Mouse (Mus musculus) hindbrain, embryonic 10.5 days (tissue): ENCODE measurements around the gene Nop10. TPM values are rescaled to one million over a fixed set of nuclear protein-coding genes. Genes with fewer than 3 reads are reported as not detected.

ENCODE experiments used
- DNase-seq: peaks from one replicate; pipeline ENCODE4 v3.0.0-alpha.2; 2017; ENCODE audit warnings: low spot score
- H3K27ac ChIP-seq: fragments of 300-500 bp; sonication (generic); 2 replicates; pipeline ENCODE4 v1.5.1; 2016; ENCODE audit warnings: mild to moderate bottlenecking, moderate library complexity
- H3K27me3 ChIP-seq: fragments of 300-500 bp; sonication (generic); 2 replicates; pipeline ENCODE4 v1.6.1; 2016; ENCODE audit warnings: mild to moderate bottlenecking; ENCODE audit not compliant: poor library complexity, insufficient read depth, severe bottlenecking
- H3K36me3 ChIP-seq: fragments of 300-500 bp; sonication (generic); 2 replicates; pipeline ENCODE4 v1.6.1; 2016; ENCODE audit warnings: mild to moderate bottlenecking, moderate library complexity
- H3K4me1 ChIP-seq: fragments of 300-500 bp; sonication (generic); replicated peaks from 2 replicates; pipeline ENCODE4 v1.6.1; 2016; ENCODE audit warnings: mild to moderate bottlenecking
- H3K4me3 ChIP-seq: fragments of 300-500 bp; sonication (generic); 2 replicates; pipeline ENCODE4 v1.5.1; 2016; ENCODE audit warnings: mild to moderate bottlenecking, moderate library complexity
- H3K9me3 ChIP-seq: fragments of 300-500 bp; sonication (generic); 2 replicates; pipeline ENCODE4 v1.6.1; 2016; ENCODE audit warnings: mild to moderate bottlenecking, moderate library complexity
- WGBS: fragments of 180-500 bp; shearing (Covaris S2); methylation state at CpG from one replicate; pipeline ENCODE4 v1.1.7; 2016; 5-methylcytosine and 5-hydroxymethylcytosine counted together
- polyA plus RNA-seq: library from polyadenylated mRNA; unstranded; fragments of >200 nt; fragmentation: Nextera tagmentation; extraction: Ambion mirVana; gene quantifications from 2 replicates; pipeline ENCODE4 v1.2.1, GENCODE M21; 2016

Nop10 gene
- polyA plus RNA-seq, result 178 and 208 TPM in 2 replicates

DNA sequence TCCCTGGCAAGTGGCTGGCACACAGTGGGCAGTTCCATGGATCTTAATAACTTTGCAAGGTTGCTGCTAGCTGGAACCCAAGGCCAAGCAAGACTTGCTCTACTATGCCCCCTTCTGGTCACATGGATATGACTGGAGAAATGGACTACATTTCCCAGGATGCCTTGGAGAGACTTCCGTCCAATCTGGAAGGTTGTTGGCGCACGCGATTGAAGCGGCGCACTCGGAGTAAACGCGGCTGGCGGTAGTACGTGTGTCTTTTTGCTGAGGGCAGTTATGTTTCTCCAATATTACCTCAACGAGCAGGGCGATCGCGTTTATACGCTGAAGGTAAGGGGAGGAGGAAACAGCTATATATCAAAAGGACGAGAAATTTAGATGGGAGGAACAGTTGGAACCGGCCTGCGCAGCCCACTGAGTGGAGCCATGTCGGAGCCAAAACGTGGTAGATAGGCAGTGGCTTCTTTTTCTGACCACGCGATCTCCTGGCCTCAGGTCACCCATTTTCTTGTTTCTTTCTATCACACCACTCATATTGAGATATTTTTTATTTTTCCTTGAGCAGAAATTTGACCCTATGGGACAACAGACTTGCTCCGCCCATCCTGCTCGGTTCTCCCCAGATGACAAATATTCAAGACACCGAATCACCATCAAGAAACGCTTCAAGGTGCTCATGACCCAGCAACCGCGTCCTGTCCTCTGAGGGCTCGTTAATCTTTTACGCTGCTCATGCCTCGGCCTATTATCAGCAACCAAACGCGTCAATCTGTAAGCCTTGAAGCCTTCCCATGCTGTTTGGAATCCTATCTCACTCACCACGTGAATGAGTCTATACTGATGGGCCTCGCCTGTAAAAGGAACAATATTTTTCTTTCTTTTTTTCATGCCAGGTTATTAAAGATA is at the start of gene Nop10:
Gene Nop10 (plus strand): TSS at position 179 of the 906 bp plus-strand sequence.
- H3K4me1 ChIP-seq, result peaks cover 29% of the 10 kb centered on the region
- no peaks in the 10 kb centered on the region for H3K27me3 ChIP-seq
- no peaks in the 10 kb centered on the region for H3K36me3 ChIP-seq
- under 1% methylated on average over 36 of the region's 36 CpGs for WGBS
- peak within 1 kb of the TSS; percentile 88 for H3K27ac ChIP-seq
- peak within 1 kb of the TSS; percentile 68 for H3K4me3 ChIP-seq
- DNase-seq, result peak; percentile 84
- no peaks in the 10 kb centered on the region for H3K9me3 ChIP-seq

DNA sequence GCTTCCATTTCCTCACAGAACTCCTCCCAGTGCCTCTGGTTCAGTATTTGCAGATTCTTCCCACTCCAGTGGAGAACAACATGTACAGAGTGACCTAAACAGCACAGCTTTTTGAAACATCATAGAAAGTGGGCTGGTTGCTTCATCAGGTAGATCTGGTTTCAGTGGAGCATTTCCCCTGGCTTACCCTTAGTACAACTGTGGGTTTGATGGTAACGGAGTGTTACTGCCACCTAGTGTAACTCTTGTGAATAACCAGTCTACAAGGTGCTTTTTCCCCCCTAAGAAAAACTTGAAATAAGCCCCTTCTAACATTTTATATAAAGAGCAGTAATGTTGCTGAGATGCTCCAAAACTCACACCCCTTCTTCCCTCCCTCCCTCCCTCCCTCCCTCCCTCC is 45.7 kb upstream of the Nop10 start:
- Histone ChIP-seq H3K9me3 (no peaks in the 10 kb centered on the region), H3K4me3 (no peak overlapping the region), H3K27ac (no peak overlapping the region), H3K27me3 (no peaks in the 10 kb centered on the region), H3K36me3 (no peaks in the 10 kb centered on the region), H3K4me1 (no peaks in the 10 kb centered on the region)
- 16% methylated on average over 1 of the region's 1 CpGs for WGBS
- no peak for DNase-seq

DNA sequence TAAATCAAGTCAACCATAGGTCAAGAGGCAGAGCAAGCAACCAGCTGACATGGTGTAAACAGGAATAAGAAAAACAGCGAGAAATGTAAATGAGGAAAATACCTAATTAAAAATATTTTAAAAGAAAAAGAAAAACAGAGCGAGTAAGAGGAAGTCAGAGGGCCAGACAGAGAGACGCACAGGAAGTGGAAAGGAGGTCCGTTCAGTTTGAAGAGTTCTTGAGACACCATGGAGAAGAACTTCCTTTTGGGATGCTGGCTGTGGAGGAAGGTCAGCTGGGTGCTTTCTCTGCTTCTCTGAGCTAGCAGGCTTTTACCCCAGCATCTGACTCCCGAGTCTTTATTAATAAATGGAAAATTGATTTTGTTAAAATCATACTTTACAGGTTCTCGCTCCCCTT is 44.1 kb upstream of the Nop10 start:
- Histone ChIP-seq H3K9me3 (no peaks in the 10 kb centered on the region), H3K4me3 (no peak overlapping the region), H3K27me3 (no peaks in the 10 kb centered on the region), H3K27ac (no peak overlapping the region), H3K4me1 (no peaks in the 10 kb centered on the region), H3K36me3 (no peaks in the 10 kb centered on the region)
- DNase-seq, result no peak
- WGBS, result 81% methylated on average over 6 of the region's 6 CpGs

DNA sequence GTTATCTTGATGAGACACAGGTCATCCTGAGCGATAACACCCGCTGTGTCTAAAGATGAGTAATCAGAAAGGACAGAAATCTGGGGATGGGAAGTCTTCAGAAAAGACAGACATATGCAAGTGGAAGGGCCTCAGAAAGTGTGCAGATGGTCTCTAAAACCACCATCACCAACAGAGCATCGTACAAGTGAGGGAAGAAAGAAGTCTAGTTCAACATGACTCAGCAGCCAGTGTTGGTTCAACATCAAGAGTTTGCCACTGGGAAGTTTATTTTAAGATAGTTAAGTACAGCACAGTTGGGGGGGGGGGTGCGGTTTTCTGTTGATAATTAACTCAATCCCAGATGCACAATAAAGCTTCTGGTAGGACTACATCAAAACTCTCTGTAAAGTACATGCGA is 40.8 kb upstream of the Nop10 start:
- no peak for DNase-seq
- Histone ChIP-seq H3K36me3 (no peaks in the 10 kb centered on the region), H3K9me3 (no peaks in the 10 kb centered on the region), H3K4me3 (no peak overlapping the region), H3K27me3 (no peaks in the 10 kb centered on the region), H3K4me1 (no peaks in the 10 kb centered on the region), H3K27ac (no peak overlapping the region)
- 93% methylated on average over 5 of the region's 5 CpGs for WGBS

DNA sequence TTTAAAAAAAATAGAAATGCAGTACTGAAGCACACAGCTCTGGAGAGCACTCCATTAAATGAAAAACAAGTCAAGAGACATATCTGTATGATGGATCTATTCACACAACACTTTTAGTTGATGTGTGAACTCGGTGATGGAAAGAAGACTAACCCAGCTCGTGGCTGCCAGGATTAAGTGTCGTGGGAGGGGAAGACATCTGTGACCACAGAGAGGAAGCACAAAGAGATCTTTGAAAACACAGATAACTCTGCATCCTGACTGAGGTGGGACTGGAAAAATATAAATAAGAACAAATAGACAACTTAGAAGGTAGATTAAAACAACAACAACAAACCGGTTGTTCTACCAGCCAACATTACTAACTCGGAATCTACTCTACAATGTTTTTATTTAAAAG is 39.1 kb upstream of the Nop10 start:
- WGBS, result 78% methylated on average over 5 of the region's 5 CpGs
- Histone ChIP-seq H3K27ac (no peak overlapping the region), H3K4me3 (no peak overlapping the region), H3K4me1 (no peaks in the 10 kb centered on the region), H3K27me3 (no peaks in the 10 kb centered on the region), H3K36me3 (no peaks in the 10 kb centered on the region), H3K9me3 (no peaks in the 10 kb centered on the region)
- no peak for DNase-seq

DNA sequence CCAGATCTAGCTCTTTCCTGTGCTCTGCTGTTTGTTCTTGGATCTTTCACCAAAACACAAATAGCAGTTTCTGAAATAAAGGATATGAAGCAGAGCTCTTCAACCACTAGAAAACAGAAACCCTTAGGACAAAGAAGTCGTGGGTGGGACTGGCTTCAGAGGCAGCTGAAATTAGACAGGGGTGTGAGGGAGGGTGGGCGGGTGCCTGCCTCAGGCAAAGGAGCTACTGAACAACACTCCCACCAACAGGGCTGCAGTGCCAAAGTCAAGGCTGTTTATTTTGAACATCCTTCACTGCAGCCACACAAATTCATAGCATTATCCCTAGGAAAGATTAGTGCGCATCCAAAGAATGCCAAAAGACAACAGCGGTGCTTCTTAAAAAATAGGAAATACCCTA is 37.4 kb upstream of the Nop10 start:
- Histone ChIP-seq H3K27ac (no peak overlapping the region), H3K36me3 (no peaks in the 10 kb centered on the region), H3K4me3 (no peak overlapping the region), H3K9me3 (no peaks in the 10 kb centered on the region), H3K27me3 (no peaks in the 10 kb centered on the region), H3K4me1 (no peaks in the 10 kb centered on the region)
- 74% methylated on average over 4 of the region's 4 CpGs for WGBS
- DNase-seq, result no peak

DNA sequence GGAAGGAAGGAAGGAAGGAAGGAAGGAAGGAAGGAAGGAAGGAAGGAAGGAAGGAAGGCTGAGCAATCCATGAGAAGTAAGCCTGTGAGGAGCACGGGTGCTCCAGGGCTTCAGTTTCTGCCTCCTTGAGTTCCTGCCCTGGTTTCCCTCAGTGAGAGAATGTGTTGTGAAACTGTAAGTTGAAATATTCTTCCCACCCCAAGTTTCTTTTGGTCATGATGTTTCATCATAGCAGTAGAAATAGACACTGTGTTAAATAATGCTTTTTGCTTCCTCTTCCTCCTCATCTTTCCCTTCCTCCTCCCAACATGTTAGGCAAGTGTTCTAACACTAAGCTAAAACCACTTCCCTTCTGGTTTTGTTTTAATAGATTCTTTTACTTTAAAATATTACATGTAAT is 29.1 kb upstream of the Nop10 start:
- no peaks in the 10 kb centered on the region for H3K4me1 ChIP-seq
- DNase-seq, result no peak
- no peaks in the 10 kb centered on the region for H3K27me3 ChIP-seq
- WGBS, result 91% methylated on average over 1 of the region's 1 CpGs
- no peak overlapping the region for H3K4me3 ChIP-seq
- no peaks in the 10 kb centered on the region for H3K36me3 ChIP-seq
- no peaks in the 10 kb centered on the region for H3K9me3 ChIP-seq
- H3K27ac ChIP-seq, result no peak overlapping the region

DNA sequence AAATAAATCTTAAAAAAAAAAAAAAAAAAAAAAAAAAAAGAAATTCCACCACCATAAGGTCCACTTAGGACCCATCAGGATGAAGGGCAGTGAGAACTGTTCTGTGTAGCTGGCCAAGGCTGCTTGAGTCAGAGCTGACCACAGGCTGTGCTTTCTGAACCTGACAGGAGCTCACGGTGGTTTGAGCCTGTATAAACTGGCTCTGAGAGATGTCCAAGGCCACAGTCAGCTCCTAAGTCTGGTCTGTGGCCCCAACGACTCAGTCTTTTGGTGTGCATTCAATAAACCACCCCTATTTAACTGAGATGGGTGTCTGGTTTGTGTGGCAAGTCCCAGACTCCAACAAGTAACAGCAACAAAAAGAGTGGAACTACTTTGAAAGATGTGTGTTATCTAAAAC is 25.1 kb upstream of the Nop10 start:
- H3K4me3 ChIP-seq, result no peak overlapping the region
- H3K36me3 ChIP-seq, result no peaks in the 10 kb centered on the region
- DNase-seq, result no peak
- WGBS, result 86% methylated on average over 2 of the region's 2 CpGs
- H3K27me3 ChIP-seq, result peaks cover 8% of the 10 kb centered on the region
- peaks cover 17% of the 10 kb centered on the region for H3K4me1 ChIP-seq
- H3K9me3 ChIP-seq, result no peaks in the 10 kb centered on the region
- H3K27ac ChIP-seq, result no peak overlapping the region

DNA sequence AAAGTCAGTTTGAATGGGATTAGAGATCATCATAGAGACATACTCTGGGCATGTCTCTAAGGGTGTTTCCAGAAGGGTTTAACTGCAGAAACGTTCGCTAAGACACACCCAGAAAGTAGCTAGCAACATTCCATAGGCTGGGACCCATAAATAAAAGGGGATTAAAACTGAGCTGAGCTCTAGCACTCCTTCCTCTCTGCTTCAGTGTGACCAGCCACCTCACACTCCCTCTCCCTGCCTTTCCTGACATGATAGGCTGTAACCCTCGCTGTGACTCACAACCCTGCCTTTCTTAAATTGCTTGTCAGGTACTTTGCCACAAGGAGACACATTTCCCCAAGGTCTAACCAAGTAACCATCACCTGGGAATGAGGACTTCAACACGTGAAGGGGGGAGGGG is 23.7 kb upstream of the Nop10 start:
- WGBS, result 12% methylated on average over 4 of the region's 4 CpGs

DNA sequence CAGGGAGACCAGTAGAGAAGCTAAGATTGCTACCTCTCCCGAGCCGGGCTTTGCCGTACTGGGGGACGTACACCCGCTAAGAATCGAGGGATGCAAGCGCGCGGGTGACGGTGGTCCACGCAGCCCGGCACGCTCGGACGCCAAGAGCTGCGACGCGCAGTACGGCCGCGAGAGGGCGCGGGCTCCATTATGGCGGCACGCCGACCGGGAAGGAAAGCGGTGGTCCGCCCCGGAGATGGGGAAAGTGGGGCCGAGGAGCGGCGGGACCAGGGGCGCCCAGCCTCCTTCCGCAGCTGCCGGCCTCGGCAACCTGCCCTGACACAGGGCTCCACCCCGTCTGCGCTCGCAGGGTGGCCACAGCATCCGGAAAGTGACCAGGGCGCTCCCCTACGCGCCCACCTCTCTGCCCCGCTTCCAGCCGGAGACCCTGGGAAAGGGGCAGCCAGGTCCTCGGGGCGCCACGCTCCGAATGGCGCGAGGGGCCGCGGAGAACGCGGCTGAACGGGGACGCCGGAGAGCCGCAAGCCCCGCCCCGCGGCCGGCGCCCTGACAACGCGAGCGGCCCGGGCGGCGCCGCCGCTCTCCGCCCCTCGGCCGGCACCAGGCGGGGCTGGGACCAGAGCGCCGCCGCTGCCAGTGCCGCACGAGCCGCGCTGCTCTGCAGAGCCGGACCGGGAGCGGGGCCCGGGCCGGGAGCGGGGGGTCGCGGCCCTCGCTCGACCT is 22.4 kb upstream of the Nop10 start, which contains the start of gene Lpcat4:
Gene Lpcat4 (plus strand): TSS at position 257 of the 723 bp plus-strand sequence.
- Histone ChIP-seq H3K36me3 (peaks cover 13% of the 10 kb centered on the region), H3K4me3 (peak within 1 kb of the TSS; percentile 81), H3K9me3 (no peaks in the 10 kb centered on the region), H3K4me1 (peaks cover 30% of the 10 kb centered on the region), H3K27ac (peak within 1 kb of the TSS; percentile 95), H3K27me3 (peaks cover 8% of the 10 kb centered on the region)
- whole genome bisulfite sequencing, result under 1% methylated on average over 94 of the region's 94 CpGs
- peak; percentile 93 for DNase-seq

More for the DNA sequence above, 23.7 kb upstream of the Nop10 start:
- Histone ChIP-seq H3K4me1 (peaks cover 26% of the 10 kb centered on the region), H3K4me3 (no peak overlapping the region), H3K27ac (no peak overlapping the region), H3K27me3 (peaks cover 8% of the 10 kb centered on the region), H3K9me3 (no peaks in the 10 kb centered on the region), H3K36me3 (0 out of 2 replicates have a peak, but pooled peaks cover under 1% of the 10 kb centered on the region)
- DNase-seq, result no peak

DNA sequence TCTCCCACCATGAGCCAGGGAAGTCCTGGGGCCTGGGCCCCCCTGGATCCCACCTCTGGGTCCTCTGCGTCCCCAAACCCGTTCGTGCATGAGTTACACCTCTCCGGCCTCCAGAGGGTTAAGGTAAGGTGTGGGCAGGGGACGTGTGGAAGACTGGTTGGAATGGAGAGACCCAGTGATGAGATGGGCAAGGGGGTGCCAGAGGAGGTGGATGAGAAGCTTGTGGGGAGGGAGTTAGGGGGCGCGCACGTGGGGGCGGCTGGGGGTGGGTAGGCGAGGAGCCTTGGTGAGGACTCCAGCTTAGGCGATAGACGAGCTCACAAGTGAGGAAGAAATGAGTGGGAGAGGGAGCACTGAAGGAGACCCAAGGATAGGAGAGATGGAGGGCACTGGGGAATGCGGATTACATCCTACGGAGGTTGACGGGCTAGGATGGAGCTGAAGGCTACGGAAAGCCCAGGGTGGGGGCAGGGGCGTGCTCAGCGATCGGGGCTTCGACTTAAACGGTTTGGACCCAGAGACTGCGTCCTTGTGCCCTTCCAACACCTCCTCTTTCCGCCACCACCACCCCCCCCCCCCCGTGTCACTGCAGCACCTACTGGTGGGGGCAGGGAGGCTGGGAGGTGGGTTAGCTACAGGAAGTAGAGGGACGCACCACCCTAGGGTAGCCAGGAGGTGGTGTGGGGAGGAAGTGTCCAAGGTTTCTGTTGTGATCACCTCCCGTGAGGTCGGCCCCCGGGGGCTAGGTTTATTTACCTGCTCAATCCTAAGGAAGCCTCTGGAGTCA is 21.6 kb upstream of the Nop10 start:
- Histone ChIP-seq H3K4me1 (peaks cover 30% of the 10 kb centered on the region), H3K4me3 (peak overlapping the region; percentile 81), H3K9me3 (no peaks in the 10 kb centered on the region), H3K36me3 (peaks cover 19% of the 10 kb centered on the region), H3K27me3 (peaks cover 8% of the 10 kb centered on the region), H3K27ac (peak overlapping the region; percentile 95)
- no peak for DNase-seq
- WGBS, result 1% methylated on average over 28 of the region's 28 CpGs

DNA sequence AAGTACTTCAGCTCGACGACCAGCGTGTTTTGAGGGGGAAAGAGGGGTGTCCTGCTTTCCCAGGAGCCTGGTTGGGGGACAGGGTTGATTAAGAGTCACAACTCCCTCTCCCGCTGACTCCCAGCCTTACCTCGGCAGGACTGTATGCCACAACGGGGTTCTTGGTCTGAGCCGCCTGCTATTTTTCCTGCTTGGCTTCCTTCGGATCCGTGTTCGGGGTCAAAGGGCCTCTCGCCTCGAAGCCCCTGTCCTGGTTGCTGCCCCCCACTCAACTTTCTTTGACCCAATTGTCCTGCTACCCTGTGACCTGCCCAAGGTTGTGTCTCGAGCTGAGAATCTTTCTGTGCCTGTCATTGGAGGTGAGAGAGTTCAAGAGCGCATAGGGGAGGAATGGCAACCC is 19.9 kb upstream of the Nop10 start:
- Histone ChIP-seq H3K4me1 (peaks cover 30% of the 10 kb centered on the region), H3K9me3 (no peaks in the 10 kb centered on the region), H3K27me3 (peaks cover 8% of the 10 kb centered on the region), H3K27ac (no peak overlapping the region), H3K4me3 (no peak overlapping the region), H3K36me3 (peaks cover 32% of the 10 kb centered on the region)
- WGBS, result 80% methylated on average over 14 of the region's 14 CpGs
- DNase-seq, result no peak
